Mouse (Mus musculus) CH12.LX (cell line): ENCODE results near the gene Ddn. TPM values are rescaled to one million over a fixed set of nuclear protein-coding genes. Genes with fewer than 3 reads are reported as not detected.

Experiments used
- DNase-seq: peaks from one replicate; pipeline ENCODE4 v3.0.0-alpha.2; 2013; ENCODE audit errors: extremely low read depth
- H3K27ac ChIP-seq: 2 replicates; pipeline ENCODE4 v1.5.1; 2012; ENCODE audit warnings: low read depth, mild to moderate bottlenecking, control low read depth, moderate library complexity; ENCODE audit not compliant: insufficient read depth
- H3K27me3 ChIP-seq: replicated peaks from 2 replicates; pipeline ENCODE3; 2012; ENCODE audit warnings: inconsistent platforms
- H3K36me3 ChIP-seq, 2 experiments: replicated peaks in 1 of 2; 2 replicates each; pipeline versions ENCODE3 to v1.6.1; 2012; ENCODE audit warnings: inconsistent platforms in 1 of 2, low read length in 1 of 2, mild to moderate bottlenecking in 1 of 2, mixed read lengths in 1 of 2, moderate library complexity in 1 of 2; ENCODE audit not compliant: control insufficient read depth in 1 of 2, insufficient read depth in 1 of 2
- H3K4me1 ChIP-seq, 2 experiments: 2 replicates each; pipeline ENCODE4 v1.6.1; 2012; ENCODE audit warnings: inconsistent platforms in 1 of 2, moderate library complexity in 1 of 2; ENCODE audit not compliant: insufficient read depth in 2 of 2, control insufficient read depth in 1 of 2
- H3K4me2 ChIP-seq: 2 replicates; pipeline ENCODE4 v1.6.1; 2012; ENCODE audit warnings: low read depth, mild to moderate bottlenecking, control low read depth; ENCODE audit not compliant: poor library complexity, insufficient read depth, severe bottlenecking
- H3K4me3 ChIP-seq, 3 experiments: fragments of 150-350 bp in 1 of 3; sonication (generic) in 1 of 3; replicated peaks in 1 of 3; 2 replicates each; pipeline versions ENCODE3 to v1.5.1; 2011 to 2012; ENCODE audit warnings: low read depth in 2 of 3, low read length in 2 of 3, mild to moderate bottlenecking in 2 of 3, moderate library complexity in 2 of 3, control low read depth in 1 of 3, improper control_type of control experiment in 1 of 3, inconsistent platforms in 1 of 3, mixed read lengths in 1 of 3; ENCODE audit not compliant: poor library complexity in 1 of 3
- H3K79me2 ChIP-seq: replicated peaks from 2 replicates; pipeline ENCODE4 v1.6.1; 2012; ENCODE audit warnings: mild to moderate bottlenecking, moderate library complexity; ENCODE audit not compliant: control insufficient read depth, poor library complexity, insufficient read depth, severe bottlenecking; ENCODE audit errors: extremely low read depth
- H3K9ac ChIP-seq: 2 replicates; pipeline ENCODE4 v1.6.1; 2012; ENCODE audit warnings: low read depth, mild to moderate bottlenecking, control low read depth, moderate library complexity; ENCODE audit not compliant: insufficient read depth
- H3K9me3 ChIP-seq: replicated peaks from 2 replicates; pipeline ENCODE3; 2012; ENCODE audit warnings: low read length, inconsistent platforms, mixed read lengths
- CTCF ChIP-seq, 2 experiments: IDR thresholded peaks in 1 of 2; conservative IDR thresholded peaks in 1 of 2; 2 replicates each; pipeline ENCODE4 v1.5.1; 2011 to 2012; ENCODE audit warnings: low read depth in 2 of 2, low read length in 2 of 2, improper control_type of control experiment in 1 of 2, inconsistent platforms in 1 of 2, mild to moderate bottlenecking in 1 of 2, moderate library complexity in 1 of 2
- ELF1 ChIP-seq: IDR thresholded peaks from 2 replicates; pipeline ENCODE4 v1.6.1; 2014; ENCODE audit warnings: low read depth, mild to moderate bottlenecking, inconsistent platforms, low read length, improper control_type of control experiment
- EP300 ChIP-seq: IDR thresholded peaks from 2 replicates; pipeline ENCODE4 v1.6.1; 2011; ENCODE audit warnings: low read length, improper control_type of control experiment
- ETS1 ChIP-seq: conservative IDR thresholded peaks from 2 replicates; pipeline ENCODE4 v1.6.1; 2012; ENCODE audit warnings: low read depth, mild to moderate bottlenecking, inconsistent platforms, low read length, improper control_type of control experiment, moderate library complexity
- HCFC1 ChIP-seq: IDR thresholded peaks from 2 replicates; pipeline ENCODE4 v1.6.1; 2012; ENCODE audit warnings: low read depth, mild to moderate bottlenecking, inconsistent platforms, low read length, improper control_type of control experiment
- MAFK ChIP-seq: IDR thresholded peaks from 2 replicates; pipeline ENCODE4 v1.6.1; 2011; ENCODE audit warnings: low read length, improper control_type of control experiment; ENCODE audit not compliant: insufficient replicate concordance
- MAZ ChIP-seq: IDR thresholded peaks from 2 replicates; pipeline ENCODE4 v1.6.1; 2012; ENCODE audit warnings: low read depth, mild to moderate bottlenecking, inconsistent platforms, low read length, improper control_type of control experiment, moderate library complexity
- MEF2A ChIP-seq: IDR thresholded peaks from 2 replicates; pipeline ENCODE4 v1.6.1; 2014; ENCODE audit warnings: low read depth, mild to moderate bottlenecking, inconsistent platforms, low read length, improper control_type of control experiment, borderline replicate concordance
- PAX5 ChIP-seq: IDR thresholded peaks from 2 replicates; pipeline ENCODE4 v1.6.1; 2012; ENCODE audit warnings: low read length, inconsistent platforms, mixed read lengths
- POLR2AphosphoS2 ChIP-seq: IDR thresholded peaks from 2 replicates; pipeline ENCODE4 v1.6.1; 2011; ENCODE audit warnings: low read depth, low read length, improper control_type of control experiment
- RAD21 ChIP-seq: IDR thresholded peaks from 2 replicates; pipeline ENCODE4 v1.6.1; 2011; ENCODE audit warnings: low read depth, mild to moderate bottlenecking, low read length, improper control_type of control experiment, moderate library complexity
- SIN3A ChIP-seq: IDR thresholded peaks from 2 replicates; pipeline ENCODE4 v1.6.1; 2012; ENCODE audit warnings: low read length, improper control_type of control experiment, inconsistent platforms
- SMC3 ChIP-seq: IDR thresholded peaks from 2 replicates; pipeline ENCODE4 v1.6.1; 2011; ENCODE audit warnings: low read depth, low read length, improper control_type of control experiment
- TBP ChIP-seq: conservative IDR thresholded peaks from 2 replicates; pipeline ENCODE4 v1.6.1; 2011; ENCODE audit warnings: low read depth, low read length, improper control_type of control experiment
- USF1 ChIP-seq: IDR thresholded peaks from 2 replicates; pipeline ENCODE4 v1.6.1; 2014; ENCODE audit warnings: low read depth, mild to moderate bottlenecking, inconsistent platforms, low read length, improper control_type of control experiment
- USF2 ChIP-seq: conservative IDR thresholded peaks from 2 replicates; pipeline ENCODE4 v1.6.1; 2011; ENCODE audit warnings: low read depth, low read length, improper control_type of control experiment
- ZMIZ1 ChIP-seq: IDR thresholded peaks from 2 replicates; pipeline ENCODE4 v1.6.1; 2012; ENCODE audit warnings: low read depth, mild to moderate bottlenecking, inconsistent platforms, low read length, improper control_type of control experiment
- dilution Hi-C: fragments of 300-500 bp; cut with MboI; formaldehyde crosslinking; loops from 2 replicates; pipeline ENCODE4 v1.14.3; 2020; ENCODE audit warnings: low sequenced_read_pairs; ENCODE audit not compliant: extremely low pct_unique_long_range_greater_than_20kb, extremely low pct_ligation_motif_present
- in situ Hi-C: fragments of 300-500 bp; cut with MboI; formaldehyde crosslinking; loops from 3 replicates; pipeline ENCODE4 v1.14.3; 2019; ENCODE audit warnings: low sequenced_read_pairs, low pct_ligation_motif_present, low pct_unique_long_range_greater_than_20kb, mixed read lengths
- polyA plus RNA-seq: library from polyadenylated mRNA; unstranded; fragments of >175 nt; gene quantifications from 2 replicates; pipeline ENCODE4 v1.2.1, GENCODE M21; 2012; ENCODE audit warnings: low read depth; ENCODE audit not compliant: insufficient read length
- total RNA-seq, 2 experiments: library from RNA; depleted of rRNA; stranded (reverse); fragments of 300-350 nt in 1 of 2; fragments of >200 nt in 1 of 2; gene quantifications; 2 replicates each; pipeline ENCODE4 v1.2.3; 2012 to 2014

Ddn gene
- total and polyA plus RNA-seq, 3 experiments = 0.04 TPM; not detected in 2

GRCm38 (mm10) chr15:98789661-98790535 is 19.4 kb downstream of the Ddn start, which contains the start of gene Wnt1:
TSS of gene Wnt1 (plus strand) at chr15:98789857.
- Histone ChIP-seq H3K9me3 (peaks cover 29% of the 10 kb centered on the region), H3K4me3 (no peak within 1 kb of the TSS), H3K79me2 (no peaks in the 10 kb centered on the region), H3K4me1 (peaks cover 18 to 27% of the 10 kb centered on the region in 2 experiments; a peak in 3 of 4 replicates), H3K27ac (no peak within 1 kb of the TSS), H3K27me3 (peaks cover 56% of the 10 kb centered on the region), H3K36me3 (no peaks in the 10 kb centered on the region), H3K4me2 (peak within 1 kb of the TSS; percentile 73), H3K9ac (no peak within 1 kb of the TSS)
- DNase-seq = no peak
- dilution Hi-C loops (no loop called here), in situ Hi-C loops (no loop called here)
- TF ChIP-seq RAD21 (peak; percentile 26), MEF2A (no peak), SMC3 (peak; percentile 62), CTCF (conservative IDR thresholded peaks at IDR 0.05 in 1 of 2, IDR thresholded peaks at IDR 0.05 in 1 of 2; ENCODE audit: low read depth in 2 of 2, low read length in 2 of 2) (peak in 1 of 2 experiments; percentile 66; a peak in 2 of 4 replicates), SIN3A (no peak)

GRCm38 (mm10) chr15:98788972-98789660 is 20.2 kb downstream of the Ddn start:
- no peak overlapping the region for H3K4me3 ChIP-seq
- H3K9me3 ChIP-seq = peaks cover 29% of the 10 kb centered on the region
- H3K4me2 ChIP-seq = peak overlapping the region; percentile 11; the same call in 1 of the 2 replicates
- H3K36me3 ChIP-seq = no peaks in the 10 kb centered on the region
- dilution Hi-C loops = no loop called here
- no peaks in the 10 kb centered on the region for H3K79me2 ChIP-seq
- H3K27ac ChIP-seq = no peak overlapping the region
- no peak for TF ChIP-seq ETS1
- TF ChIP-seq MAFK = no peak
- no peak for TF ChIP-seq SIN3A
- TF ChIP-seq PAX5 = no peak
- TF ChIP-seq SMC3 = no peak
- no peak for TF ChIP-seq USF1
- TF ChIP-seq RAD21 = no peak
- TF ChIP-seq HCFC1 = no peak
- no peak for TF ChIP-seq MAZ
- no peak for TF ChIP-seq USF2
- TF ChIP-seq TBP = no peak
- TF ChIP-seq EP300 = no peak
- TF ChIP-seq ELF1 = no peak
- no peak for TF ChIP-seq ZMIZ1
- TF ChIP-seq POLR2AphosphoS2 = no peak
- in situ Hi-C loops = no loop called here
- DNase-seq = no peak
- H3K9ac ChIP-seq = no peak overlapping the region
- peaks cover 18 to 27% of the 10 kb centered on the region in 2 experiments; a peak in 3 of 4 replicates for H3K4me1 ChIP-seq
- peaks cover 56% of the 10 kb centered on the region for H3K27me3 ChIP-seq
